Mouse (Mus musculus): ENCODE results near the gene Nmd3. TPM values are rescaled to one million over a fixed set of nuclear protein-coding genes. Genes with fewer than 3 reads are reported as not detected.

Gene Nmd3
- polyA plus RNA-seq, 1 experiment from 2014 or later, result 120 TPM

Other genes with a start within 250 kb of the Nmd3 start
- 35.5 and 36.7 TPM in 2 replicates for gene B3galnt1, start 123.0 kb upstream of the Nmd3 start, polyA plus RNA-seq (2015; fragmentation: Nextera tagmentation; extraction: Ambion mirVana)
- 7.5 and 7.6 TPM in 2 replicates for gene Sptssb, start 138.0 kb downstream of the Nmd3 start, polyA plus RNA-seq (2015; fragmentation: Nextera tagmentation; extraction: Ambion mirVana)

All from embryonic facial prominence, embryonic 15.5 days (tissue).